Comparison of ENCODE assay signal across 8 mouse cellular contexts in genomic region chr14:73326511-73326910, GRCm38 (mm10). TPM values are rescaled to one million over a fixed set of nuclear protein-coding genes. Genes with fewer than 3 reads are reported as not detected.
DNase-seq lines count a peak whose midpoint lies in the region; ATAC-seq and TF ChIP-seq lines count a peak whose summit lies in the region.

No protein-coding gene starts in this region.

- H3K36me3 ChIP-seq in kidney, postnatal 0 days (ENCODE audit: insufficient read depth, low read length): no peaks in the 10 kb centered on the region
- H3K36me3 ChIP-seq in hindbrain, postnatal 0 days (ENCODE audit: insufficient read depth, low read length): no peaks in the 10 kb centered on the region
- no peaks in the 10 kb centered on the region for H3K36me3 ChIP-seq in midbrain, postnatal 0 days (ENCODE audit: insufficient read depth, low read length)

- peak overlapping the region; percentile 90 for H3K27ac ChIP-seq in kidney, postnatal 0 days
- H3K27ac ChIP-seq in bone marrow macrophage, adult 2 months (ENCODE audit: insufficient read depth, low read depth, low read length): peak overlapping the region; percentile 83
- H3K27ac ChIP-seq in hindbrain, postnatal 0 days: peak overlapping the region; percentile 94
- peak overlapping the region; percentile 90 for H3K27ac ChIP-seq in midbrain, postnatal 0 days (ENCODE audit: low read depth, low read length)

- H3K4me1 ChIP-seq in kidney, postnatal 0 days (replicated peaks; ENCODE audit: insufficient read depth, low read length): peaks cover 4% of the 10 kb centered on the region; the same call in 1 of the 2 replicates
- H3K4me1 ChIP-seq in bone marrow macrophage, adult 2 months (ENCODE audit: control insufficient read depth, insufficient read depth, low read length): peaks cover 13% of the 10 kb centered on the region
- H3K4me1 ChIP-seq in hindbrain, postnatal 0 days (ENCODE audit: insufficient read depth, low read length): no peaks in the 10 kb centered on the region
- no peaks in the 10 kb centered on the region; the same call in 1 of the 2 replicates for H3K4me1 ChIP-seq in midbrain, postnatal 0 days (ENCODE audit: insufficient read depth, low read length)

- DNase-seq in kidney, postnatal 0 days (ENCODE audit: low spot score): no peak
- DNase-seq in kidney, adult 8-10 months: no peak
- DNase-seq in hindbrain, postnatal 0 days (ENCODE audit: low spot score): no peak
- no peak for DNase-seq in midbrain, postnatal 0 days (ENCODE audit: low spot score)
- no peak for DNase-seq in gastrocnemius, adult 18-20 months (ENCODE audit: low spot score)
- DNase-seq in cerebellum, postnatal 25 days: no peak
- no peak for DNase-seq in kidney, postnatal 4 days

- no peaks in the 10 kb centered on the region for H3K27me3 ChIP-seq in kidney, postnatal 0 days (ENCODE audit: insufficient read depth, low read length)
- no peaks in the 10 kb centered on the region for H3K27me3 ChIP-seq in hindbrain, postnatal 0 days (ENCODE audit: insufficient read depth, low read length)
- H3K27me3 ChIP-seq in midbrain, postnatal 0 days (ENCODE audit: insufficient read depth, low read length): no peaks in the 10 kb centered on the region

- TF ChIP-seq CTCF in kidney, postnatal 0 days (IDR thresholded peaks at IDR 0.05; ENCODE audit: low read depth): no peak
- TF ChIP-seq CTCF in bone marrow macrophage, adult 2 months (IDR thresholded peaks at IDR 0.05; ENCODE audit: low read depth, low read length): no peak
- no peak for TF ChIP-seq CTCF in hindbrain, postnatal 0 days (IDR thresholded peaks at IDR 0.05; ENCODE audit: low read depth)
- TF ChIP-seq CTCF in midbrain, postnatal 0 days (IDR thresholded peaks at IDR 0.05): no peak

- no peak for TF ChIP-seq POLR2A in bone marrow macrophage, adult 2 months (IDR thresholded peaks at IDR 0.05; ENCODE audit: borderline replicate concordance, low read depth, low read length)

- no peak for ATAC-seq in kidney, postnatal 0 days (replicated peaks; ENCODE audit: low FRiP score, low read depth)
- no peak for ATAC-seq in hindbrain, postnatal 0 days
- no peak for ATAC-seq in midbrain, postnatal 0 days (ENCODE audit: low FRiP score)

- WGBS in kidney, postnatal 0 days: 6% methylated on average over 8 of the region's 8 CpGs
- 5% methylated on average over 8 of the region's 8 CpGs for WGBS in hindbrain, postnatal 0 days
- WGBS in midbrain, postnatal 0 days: 3% methylated on average over 8 of the region's 8 CpGs

- H3K9me3 ChIP-seq in kidney, postnatal 0 days (replicated peaks; ENCODE audit: low read length): no peaks in the 10 kb centered on the region
- H3K9me3 ChIP-seq in hindbrain, postnatal 0 days (ENCODE audit: low read length): no peaks in the 10 kb centered on the region
- H3K9me3 ChIP-seq in midbrain, postnatal 0 days (ENCODE audit: low read length): no peaks in the 10 kb centered on the region

- peak overlapping the region; percentile 90 for H3K9ac ChIP-seq in kidney, postnatal 0 days (ENCODE audit: low read depth, low read length)
- peak overlapping the region; percentile 90 for H3K9ac ChIP-seq in hindbrain, postnatal 0 days (replicated peaks; ENCODE audit: low read length)
- peak overlapping the region; percentile 93 for H3K9ac ChIP-seq in midbrain, postnatal 0 days (replicated peaks; ENCODE audit: low read length, poor library complexity, severe bottlenecking)

- H3K4me3 ChIP-seq in kidney, postnatal 0 days (replicated peaks; ENCODE audit: low read depth, low read length): peak overlapping the region; percentile 98
- H3K4me3 ChIP-seq in bone marrow macrophage, adult 2 months (ENCODE audit: insufficient read depth, low read length): peak overlapping the region; percentile 75
- peak overlapping the region; percentile 97 for H3K4me3 ChIP-seq in hindbrain, postnatal 0 days (ENCODE audit: low read length)
- H3K4me3 ChIP-seq in midbrain, postnatal 0 days (ENCODE audit: low read depth, low read length): peak overlapping the region; percentile 92

- H3K4me2 ChIP-seq in kidney, postnatal 0 days (ENCODE audit: low read length): peak overlapping the region; percentile 89
- peak overlapping the region; percentile 77 for H3K4me2 ChIP-seq in hindbrain, postnatal 0 days (ENCODE audit: low read depth, low read length)
- H3K4me2 ChIP-seq in midbrain, postnatal 0 days (ENCODE audit: low read depth, low read length, poor library complexity, severe bottlenecking): peak overlapping the region; percentile 69

RNA-seq across cellular contexts. Expression of gene Rb1, which starts 0.9 kb away (rescaled TPM):
- 21.9 and 26.6 TPM in 2 replicates for polyA plus RNA-seq in kidney, postnatal 0 days (2015; fragmentation: Nextera tagmentation; extraction: Ambion mirVana)
- polyA plus RNA-seq in bone marrow macrophage, adult 2 months (2012; ENCODE audit: insufficient read depth, insufficient read length, missing spikeins): 46.2 and 50.6 TPM in 2 replicates
- total RNA-seq in hindbrain, postnatal 0 days (2014; rRNA removed): 23.9 and 31.8 TPM in 2 replicates
- 18.1 and 19.6 TPM in 2 replicates for polyA plus RNA-seq in hindbrain, postnatal 0 days (2015; fragmentation: Nextera tagmentation; extraction: Ambion mirVana)
- 32.7 and 41.5 TPM in 2 replicates for total RNA-seq in midbrain, postnatal 0 days (2014; rRNA removed)
- polyA plus RNA-seq in midbrain, postnatal 0 days (2015; fragmentation: Nextera tagmentation; extraction: Ambion mirVana): 17.3 and 19.0 TPM in 2 replicates
- total RNA-seq in gastrocnemius, adult 18-20 months (2021): 10 to 100 TPM; 15.5 to 17.8 TPM

RNA-seq across cellular contexts. Expression of gene Itm2b, which starts 58.6 kb away (rescaled TPM):
- 1,975 and 1,980 TPM in 2 replicates for polyA plus RNA-seq in kidney, postnatal 0 days (2015; fragmentation: Nextera tagmentation; extraction: Ambion mirVana)
- polyA plus RNA-seq in bone marrow macrophage, adult 2 months (2012; ENCODE audit: insufficient read depth, insufficient read length, missing spikeins): 6,453 and 6,469 TPM in 2 replicates
- total RNA-seq in hindbrain, postnatal 0 days (2014; rRNA removed): 446 TPM in 2 replicates
- polyA plus RNA-seq in hindbrain, postnatal 0 days (2015; fragmentation: Nextera tagmentation; extraction: Ambion mirVana): 1,059 and 1,161 TPM in 2 replicates
- 381 and 427 TPM in 2 replicates for total RNA-seq in midbrain, postnatal 0 days (2014; rRNA removed)
- polyA plus RNA-seq in midbrain, postnatal 0 days (2015; fragmentation: Nextera tagmentation; extraction: Ambion mirVana): 855 and 913 TPM in 2 replicates
- 100 to 1,000 TPM; 281 to 288 TPM for total RNA-seq in gastrocnemius, adult 18-20 months (2021)
